Mouse (Mus musculus): Measurements from ENCODE around the gene Smco4.
A peak's percentile ranks its signal among the peaks of the same experiment; 100 is the strongest.

Gene Smco4

DNA sequence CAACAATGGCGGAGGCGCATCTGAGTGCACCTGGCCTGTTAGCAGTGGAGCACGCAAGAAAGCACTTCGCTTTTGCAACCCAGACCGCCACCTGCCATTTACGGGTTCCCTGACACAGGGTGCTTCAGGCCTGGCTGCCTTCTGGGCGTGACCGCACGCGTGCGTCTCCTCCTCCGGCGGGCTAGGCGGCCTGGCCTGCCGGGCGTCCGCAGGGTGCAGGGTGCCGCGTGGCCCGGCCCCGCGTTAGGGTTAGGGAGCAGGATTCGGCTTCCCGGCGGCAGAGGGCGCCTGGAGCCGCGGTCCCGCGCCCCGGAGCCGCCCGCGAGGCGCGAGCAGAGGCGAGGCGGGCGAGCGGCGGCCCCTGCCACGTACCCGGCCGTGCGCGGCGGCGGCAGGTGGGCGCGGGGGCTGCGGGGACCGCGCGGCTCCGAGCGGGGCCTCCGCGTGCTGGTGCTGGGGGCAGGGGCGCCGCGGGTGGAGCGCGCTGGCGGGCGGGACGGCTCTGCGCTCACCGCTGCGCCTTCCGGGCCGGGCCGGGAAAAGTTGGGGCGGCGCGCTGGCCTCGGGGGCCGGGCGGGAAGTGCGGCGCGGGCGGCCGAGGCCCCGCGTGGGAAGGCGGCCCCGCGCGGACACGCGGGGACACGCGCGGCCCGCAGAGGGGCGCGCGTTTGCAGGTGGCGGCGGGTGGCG, at the start of gene Smco4:
Smco4 (plus strand) TSS at position 198 of the 690 bp plus-strand sequence.
- peak; percentile 98 for DNase-seq

DNA sequence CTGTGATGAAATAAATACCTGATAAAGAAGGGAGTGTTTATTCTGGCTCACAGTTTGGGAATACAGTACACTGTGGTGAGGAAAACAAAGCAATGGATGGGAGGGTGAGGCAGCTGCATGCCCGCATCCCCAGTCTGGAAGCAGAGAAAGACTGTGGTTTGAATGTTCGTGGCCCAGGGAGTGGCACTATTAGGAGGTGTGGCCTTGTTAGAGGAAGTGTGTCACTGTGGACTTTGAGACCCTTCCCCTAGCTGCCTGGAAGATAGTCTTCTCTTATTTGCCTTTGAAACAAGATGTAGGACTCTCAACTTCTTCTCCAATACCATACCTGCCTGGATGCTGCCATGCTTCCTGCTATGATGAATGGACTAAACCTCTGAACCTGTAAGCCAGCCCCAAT, 45.8 kb upstream of the Smco4 start:
- DNase-seq = peak; percentile 24

DNA sequence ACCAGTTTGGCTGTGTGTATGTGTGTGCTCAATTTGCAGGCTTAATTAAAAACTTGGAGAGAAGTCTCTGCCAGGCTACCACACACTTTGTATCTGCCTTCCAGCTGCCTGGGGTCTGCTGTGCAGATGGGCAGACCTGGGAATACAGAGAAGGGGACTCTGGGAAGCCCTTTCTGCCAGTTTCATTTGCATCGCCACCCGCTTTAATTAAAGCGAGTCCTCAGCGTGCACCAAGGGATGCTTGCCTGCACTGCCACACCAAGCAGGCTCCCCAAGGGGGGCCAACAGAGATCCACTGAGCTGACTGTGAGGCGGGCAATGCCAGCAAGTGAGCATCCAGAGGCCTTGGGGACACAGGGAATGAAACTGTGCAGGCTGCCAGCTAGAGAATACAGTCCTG, 42.3 kb upstream of the Smco4 start:
- peak; percentile 50 for DNase-seq

DNA sequence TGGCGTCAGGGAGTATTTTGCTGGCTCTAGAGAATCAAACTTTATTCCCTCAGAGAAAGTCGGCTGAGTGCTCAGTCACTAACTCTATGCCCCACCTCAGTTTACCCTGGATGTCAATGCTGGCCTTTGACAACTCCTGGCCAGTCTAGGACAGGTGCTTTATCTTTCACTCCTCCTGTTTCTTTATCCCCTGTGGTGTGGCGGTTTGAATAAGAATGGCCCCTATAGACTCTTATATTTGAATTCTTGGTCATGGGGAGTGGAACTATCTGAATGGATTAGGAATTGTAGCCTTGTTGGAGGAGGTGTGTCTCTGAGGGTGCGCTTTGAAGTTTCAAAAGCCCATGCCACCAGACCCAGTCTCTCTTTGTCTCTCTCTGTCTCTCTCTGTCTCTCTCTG, 21.0 kb upstream of the Smco4 start:
- peak; percentile 59 for DNase-seq

DNA sequence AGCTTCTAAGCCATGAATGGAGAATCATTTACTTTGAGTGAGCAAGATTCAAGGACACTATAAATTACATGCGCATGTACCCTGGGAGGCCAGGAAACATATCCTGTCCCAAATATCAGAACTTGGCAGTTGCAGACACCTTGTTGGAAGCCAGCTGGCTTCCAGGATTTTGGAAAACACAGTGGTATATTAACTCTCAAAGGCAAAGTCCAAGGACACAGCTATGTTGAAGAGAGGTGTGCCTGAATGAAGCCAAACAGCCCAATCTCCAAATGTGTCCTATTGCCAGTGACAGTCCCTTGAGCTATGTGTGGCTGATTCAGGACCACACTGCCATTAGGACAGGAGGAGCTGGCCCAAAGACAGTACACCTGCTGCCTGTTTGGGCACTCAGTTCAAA, 20.0 kb upstream of the Smco4 start:
- peak; percentile 92 for DNase-seq

DNA sequence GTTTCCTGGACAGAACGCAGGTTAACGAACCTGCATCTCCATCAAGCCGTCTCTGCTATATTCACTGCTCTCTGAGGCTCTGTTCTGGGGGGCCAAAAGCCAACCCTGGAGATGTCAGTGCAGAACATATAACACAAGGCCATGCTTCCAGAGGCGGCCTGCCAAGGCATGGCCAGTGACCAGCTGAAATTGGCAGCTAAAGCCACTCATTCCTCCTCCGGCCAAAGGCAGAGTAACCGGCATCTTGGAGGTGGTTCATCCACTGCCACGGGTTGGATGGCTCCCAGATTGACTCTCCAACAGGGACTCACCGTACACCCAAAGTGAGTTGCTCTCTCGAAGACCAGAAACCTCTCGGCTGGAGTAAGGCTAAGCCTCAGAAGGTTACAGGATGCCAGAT, 15.7 kb upstream of the Smco4 start:
- DNase-seq = peak; percentile 94

DNA sequence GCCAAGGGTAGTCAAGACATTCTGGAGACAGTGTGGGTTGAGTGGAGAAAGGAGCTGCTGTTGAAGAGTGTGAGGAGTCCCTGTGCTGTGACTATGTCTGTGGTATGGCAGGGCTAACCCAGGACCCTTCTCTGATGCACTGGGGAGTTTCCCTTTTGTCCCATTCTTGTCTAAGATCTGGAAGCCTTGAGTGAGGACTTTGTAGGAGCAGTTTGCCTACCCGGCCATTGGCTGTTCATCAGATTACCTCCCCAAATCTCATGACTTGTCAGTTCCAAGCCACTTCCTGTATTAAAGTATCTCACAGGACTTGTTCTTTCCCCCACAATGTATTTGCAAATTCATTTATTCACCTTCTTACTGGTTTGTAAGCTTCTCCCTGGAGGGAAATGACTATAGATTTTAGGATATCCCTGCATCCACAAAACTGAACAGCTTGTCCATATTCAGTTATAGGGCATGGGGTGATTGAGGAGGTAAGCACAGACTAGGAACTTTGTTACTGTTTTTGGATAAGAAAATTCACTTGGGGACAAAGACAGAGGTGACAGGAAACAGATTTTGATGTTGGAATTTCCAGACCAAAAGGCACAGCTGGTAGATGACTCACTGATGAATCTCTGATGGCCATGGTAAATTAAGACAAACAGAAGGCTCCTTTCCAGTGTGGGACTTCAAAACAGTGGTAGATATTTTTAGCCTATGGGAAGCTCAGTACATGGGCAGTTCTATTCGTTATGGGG, 5.4 kb upstream of the Smco4 start:
- DNase-seq = peak; percentile 89

DNA sequence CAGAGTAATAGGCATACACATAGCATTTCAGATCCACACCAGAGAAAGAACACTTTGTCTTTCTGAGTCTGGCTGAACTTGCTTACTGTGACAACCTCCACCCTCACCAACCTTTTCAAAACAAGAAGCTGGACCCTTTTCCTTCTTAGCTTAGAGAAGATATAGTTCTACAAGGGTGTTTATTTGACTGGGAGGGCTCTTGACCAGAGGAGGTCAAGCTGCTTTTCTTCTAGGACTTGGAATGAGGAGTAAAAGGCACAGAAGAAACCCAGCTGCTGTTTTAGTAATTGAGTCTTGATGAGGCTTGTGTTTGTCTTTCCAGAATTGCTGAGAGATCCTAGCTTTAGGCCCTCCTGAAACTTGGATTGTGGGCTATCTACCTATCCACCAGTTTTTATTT, 3.9 kb upstream of the Smco4 start:
- no peak for DNase-seq

DNA sequence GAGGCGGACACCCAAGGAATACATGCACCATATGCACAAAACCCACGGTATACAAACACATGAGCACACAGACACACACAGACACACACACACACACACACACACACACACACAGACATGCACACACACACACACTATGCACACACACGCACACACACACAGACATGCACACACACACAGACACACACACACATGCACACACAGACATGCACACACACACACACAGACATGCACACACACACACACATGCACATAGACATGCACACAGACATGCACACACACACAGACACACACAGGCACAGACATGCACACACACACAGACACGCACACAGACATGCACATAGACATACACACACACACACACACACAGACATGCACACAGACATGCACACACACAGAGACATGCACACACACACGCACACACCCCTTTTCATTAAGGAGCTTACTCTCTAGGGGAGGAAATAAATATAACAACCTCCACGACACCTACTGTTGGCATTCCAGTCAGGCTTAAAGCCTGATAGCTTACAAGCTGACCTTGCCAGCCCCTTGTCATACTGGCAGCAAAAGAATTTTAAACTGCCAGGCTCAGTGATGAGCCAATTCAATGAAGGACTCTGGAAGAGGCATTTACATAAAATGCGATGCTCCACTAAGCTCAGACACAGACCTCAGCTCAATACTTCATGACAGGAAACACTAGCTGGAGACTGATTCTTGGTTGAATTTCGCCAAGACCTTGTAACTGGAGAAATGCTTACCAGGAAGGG, 2.7 kb upstream of the Smco4 start:
- peak; percentile 88 for DNase-seq

DNA sequence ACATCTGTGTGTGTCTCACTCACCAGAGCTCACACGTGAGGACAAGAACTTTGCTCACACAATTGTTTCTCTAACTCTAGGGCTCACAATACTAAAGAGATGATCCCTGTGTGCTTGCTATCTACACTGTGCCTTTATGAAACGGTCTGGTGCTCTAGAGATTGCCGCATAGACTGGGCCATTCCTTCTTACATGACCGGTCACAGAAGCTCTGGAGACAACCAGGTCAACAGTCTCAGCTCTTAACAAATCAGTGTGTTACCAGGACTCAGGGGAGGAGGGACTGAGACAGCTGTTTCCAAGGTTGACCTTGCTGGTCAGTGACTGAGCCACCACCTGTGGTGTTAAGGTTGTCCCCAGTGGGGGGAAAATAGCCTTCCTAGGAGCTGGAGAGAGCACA, 1.5 kb upstream of the Smco4 start:
- peak; percentile 77 for DNase-seq

DNA sequence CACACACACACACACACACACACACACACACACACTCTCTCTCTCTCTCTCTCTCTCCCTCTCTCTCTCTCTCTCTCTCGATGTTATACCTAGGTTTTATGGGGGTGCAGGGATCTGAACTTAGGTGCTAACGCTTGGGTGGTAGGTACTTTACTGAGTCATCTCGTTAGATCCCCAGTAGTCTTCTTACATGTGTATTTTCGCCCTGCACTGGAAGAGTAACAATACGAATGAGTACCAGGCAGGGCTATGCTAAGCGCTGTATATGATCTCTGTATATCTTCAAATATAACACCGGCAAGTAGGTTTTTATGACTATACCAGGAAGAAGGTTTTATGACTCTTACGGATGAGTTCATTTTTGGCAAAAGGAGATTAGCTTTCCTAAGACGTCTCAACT, 831 bp upstream of the Smco4 start:
- DNase-seq = peak; percentile 76

DNA sequence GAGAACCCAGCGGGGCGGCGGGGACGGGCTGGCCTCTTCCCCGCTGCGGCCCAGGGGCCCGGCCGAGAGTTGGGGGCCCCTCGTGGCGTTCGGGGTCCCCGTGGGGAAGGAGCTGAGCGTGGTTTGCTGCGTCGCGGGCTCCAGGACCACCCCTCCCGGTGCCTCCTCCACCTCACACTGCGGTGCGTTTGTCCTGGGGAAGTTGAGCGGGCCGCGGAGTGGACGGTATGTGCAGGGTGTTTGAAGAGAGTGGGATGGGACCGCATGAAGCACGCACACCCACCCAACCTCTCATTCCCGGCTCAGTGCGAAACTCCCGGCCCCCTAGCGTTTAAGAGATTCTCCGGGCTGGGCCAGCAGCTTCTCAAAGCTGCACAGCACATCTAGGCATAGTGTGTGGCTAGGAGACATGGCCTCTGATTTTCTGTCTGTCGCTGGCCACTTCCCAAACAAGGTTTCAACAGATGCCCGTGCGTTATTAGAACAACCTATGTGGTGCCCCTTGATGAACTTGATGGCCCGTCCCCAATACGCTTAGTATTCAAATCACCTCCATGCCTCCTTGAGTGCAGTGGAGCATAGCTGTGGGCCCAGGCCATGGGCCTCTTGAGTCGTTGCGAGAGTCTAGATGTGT, 810 bp downstream of the Smco4 start:
- DNase-seq = peak; percentile 97

DNA sequence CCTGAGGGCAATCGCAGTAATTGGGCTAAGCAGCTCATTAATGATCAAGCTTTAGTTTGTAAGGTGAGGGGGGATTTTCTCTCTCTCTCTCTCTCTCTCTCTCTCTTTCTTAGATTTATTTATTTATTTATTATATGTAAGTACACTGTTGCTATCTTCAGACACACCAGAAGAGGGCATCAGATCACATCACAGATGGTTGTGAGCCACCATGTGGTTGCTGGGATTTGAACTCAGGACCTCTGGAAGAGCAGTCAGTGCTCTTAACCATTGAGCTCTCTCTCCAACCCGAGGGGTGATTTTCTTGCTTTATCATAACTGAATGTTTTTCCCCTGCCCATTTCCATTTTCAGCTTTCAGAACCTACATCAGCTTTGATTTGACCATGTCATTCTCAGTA, 2.0 kb downstream of the Smco4 start:
- peak; percentile 73 for DNase-seq

DNA sequence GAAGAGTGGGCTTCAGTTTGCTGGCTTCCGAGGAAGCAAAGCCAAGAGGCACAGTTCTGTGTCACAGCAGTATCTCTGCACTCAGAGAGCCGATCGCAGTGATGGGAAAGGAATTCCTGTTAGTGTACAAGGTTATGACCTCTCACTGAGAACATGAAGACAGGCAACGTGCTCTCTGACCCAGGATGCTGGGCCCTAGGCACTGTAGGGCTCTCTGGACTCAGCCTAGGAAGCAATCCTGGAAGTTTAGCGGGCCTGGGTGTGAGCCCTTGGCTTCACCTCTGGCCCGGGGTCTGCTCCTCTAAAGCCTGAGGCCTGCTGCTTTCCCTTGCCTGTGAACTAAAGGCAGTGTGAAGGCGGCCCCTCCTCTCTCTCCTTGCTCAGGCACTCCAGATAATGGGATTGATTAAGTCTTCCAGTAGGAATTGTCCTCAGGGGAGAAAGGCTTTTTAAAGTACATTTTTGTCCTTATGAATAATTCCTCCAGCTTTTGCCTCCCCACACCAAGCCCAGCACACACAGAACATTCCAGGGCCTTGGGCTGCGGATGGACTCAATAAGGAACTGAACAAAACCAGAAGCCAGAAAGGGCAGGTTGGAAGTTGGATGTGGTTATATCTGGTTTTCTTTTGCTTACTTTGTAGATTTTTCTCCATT, 2.8 kb downstream of the Smco4 start:
- peak; percentile 85 for DNase-seq

DNA sequence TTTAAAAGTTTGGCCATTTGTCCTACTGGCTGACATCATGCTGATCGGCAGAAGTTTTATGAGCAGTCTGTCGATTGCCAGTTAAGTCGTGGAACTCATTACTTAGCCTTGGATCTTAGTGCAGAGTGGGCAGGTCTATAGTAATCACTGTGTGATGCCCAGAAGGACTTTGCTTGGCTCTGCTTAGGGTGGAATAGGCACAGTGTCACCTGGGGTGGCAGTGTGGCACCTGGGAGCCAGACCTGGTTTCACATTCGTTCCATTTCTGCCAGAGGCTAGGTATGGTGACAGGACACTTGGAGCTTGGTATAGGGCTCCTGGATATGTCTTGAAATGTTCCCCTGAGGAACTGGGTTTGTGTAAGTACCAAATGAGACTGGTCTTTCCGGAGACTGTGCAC, 6.8 kb downstream of the Smco4 start:
- no peak for DNase-seq

DNA sequence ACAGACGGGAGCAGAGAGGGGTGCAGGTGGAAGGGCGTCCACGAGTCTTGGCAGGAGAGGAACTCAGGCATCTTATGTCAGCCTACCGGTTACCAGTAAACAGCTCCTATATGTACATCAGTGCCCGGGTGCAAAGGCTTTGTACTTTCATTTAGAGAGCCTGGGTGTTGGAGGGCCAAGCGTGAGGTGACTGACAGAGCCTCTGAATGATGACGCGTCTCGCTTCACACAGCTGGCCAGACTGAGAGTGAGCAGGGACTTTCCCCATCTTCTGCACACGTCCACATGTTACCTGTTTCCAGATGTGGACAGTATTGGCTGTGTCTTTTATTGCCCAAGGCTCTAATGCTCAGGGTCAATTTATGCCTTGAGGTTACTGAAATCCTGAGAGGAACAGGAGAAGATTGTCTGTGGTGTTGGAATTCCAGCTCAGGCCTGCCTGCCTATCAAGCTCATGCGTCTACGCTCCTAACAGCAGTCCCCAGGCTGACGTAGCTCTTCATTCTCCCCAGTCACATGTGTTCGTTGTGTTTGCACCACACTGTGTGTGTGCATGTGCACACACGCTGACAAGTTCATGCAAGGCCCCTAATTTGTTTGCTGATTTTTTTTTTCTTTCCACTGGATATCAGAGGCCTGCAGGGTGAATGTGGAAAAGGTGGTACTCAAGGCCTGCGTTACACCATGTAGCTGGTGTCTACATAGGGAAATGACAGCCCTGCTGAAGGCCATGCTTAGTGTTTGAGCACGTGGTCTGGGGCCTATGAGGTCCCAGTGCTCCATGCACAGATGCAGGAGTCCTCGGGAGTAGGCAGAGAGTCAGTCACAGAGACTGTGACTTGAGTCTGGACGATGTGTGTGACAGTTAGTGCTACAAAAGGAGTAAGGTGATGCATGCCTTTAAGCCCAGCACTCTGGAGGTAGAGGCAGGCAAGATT, 8.4 kb downstream of the Smco4 start:
- DNase-seq = no peak

DNA sequence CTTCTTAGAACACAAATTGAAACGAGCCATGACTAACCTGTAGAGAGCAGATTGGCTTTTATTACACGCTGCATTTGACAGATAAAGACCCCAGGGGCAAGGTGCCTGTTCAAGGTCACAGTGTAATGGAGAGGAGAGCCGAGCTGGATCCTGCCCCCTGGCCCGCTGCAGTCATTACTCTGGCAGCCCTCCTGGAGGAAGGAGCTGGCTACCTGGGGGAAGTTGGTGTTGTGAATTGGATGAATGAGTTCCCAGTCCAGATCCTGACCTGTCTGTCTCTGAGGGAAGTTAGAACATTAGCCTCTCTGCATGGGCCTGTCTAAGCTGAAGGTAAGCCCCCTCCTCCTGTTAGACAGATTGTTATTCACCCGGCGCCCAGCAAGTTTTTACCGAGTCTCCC, 9.2 kb downstream of the Smco4 start:
- DNase-seq = no peak

DNA sequence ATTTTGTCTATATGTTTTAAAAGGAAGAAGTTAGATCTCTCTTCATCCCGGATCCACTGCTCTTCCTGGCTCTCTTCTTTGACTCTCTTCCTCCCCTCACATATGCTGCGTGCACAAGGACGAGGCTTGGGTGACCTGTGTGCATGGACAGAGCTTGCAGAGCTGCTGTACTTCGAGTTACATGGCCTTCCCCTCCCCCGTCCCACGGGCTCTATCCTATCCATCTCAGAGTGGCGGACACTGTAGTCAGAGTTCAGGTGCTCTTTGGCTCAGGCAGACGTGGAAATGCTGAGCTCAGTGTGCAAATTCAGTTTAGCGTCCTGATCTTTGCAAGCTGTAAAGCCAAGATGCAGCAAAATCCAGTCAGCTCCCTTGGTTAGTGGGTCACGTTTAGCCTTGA, 10.1 kb downstream of the Smco4 start:
- no peak for DNase-seq

DNA sequence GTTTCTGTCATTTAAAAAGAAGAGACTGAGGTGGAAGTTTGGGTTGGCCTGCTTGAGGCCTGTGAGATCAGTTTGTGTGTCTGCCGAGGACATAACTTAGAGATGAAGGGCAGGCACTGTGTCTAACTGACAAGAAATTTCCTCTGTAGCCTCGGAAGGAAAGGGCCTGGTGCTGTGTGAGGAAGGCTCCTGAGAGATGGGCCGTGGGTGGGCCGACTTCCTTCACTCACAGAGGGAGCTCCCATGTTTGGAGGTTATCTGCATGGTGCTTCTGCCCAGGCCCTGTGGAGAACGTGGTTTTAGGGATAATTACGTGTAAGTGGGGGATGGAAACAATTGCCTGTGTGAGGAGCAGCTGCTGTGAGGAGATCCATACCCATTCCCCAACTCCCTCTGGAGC, 10.6 kb downstream of the Smco4 start:
- no peak for DNase-seq

DNA sequence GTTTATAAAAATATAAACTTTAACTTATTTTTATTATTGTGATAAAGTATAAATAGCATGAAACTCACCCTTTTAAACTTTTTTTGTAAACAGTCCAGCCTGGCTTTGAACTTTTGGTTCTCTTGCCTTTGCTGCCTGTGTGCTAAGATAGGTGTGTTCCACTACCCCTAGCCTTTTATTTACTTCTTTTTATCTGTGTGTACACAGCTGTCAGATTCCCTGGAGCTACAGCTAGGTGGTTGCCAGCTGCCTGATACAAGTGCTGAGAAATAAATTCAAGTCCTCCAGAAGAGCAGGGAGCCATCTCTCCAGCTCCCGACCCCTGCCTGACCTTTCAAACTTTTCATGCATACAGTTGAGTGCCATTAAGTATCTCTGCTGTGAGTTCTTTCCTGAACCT, 12.1 kb downstream of the Smco4 start:
- DNase-seq = no peak

DNA sequence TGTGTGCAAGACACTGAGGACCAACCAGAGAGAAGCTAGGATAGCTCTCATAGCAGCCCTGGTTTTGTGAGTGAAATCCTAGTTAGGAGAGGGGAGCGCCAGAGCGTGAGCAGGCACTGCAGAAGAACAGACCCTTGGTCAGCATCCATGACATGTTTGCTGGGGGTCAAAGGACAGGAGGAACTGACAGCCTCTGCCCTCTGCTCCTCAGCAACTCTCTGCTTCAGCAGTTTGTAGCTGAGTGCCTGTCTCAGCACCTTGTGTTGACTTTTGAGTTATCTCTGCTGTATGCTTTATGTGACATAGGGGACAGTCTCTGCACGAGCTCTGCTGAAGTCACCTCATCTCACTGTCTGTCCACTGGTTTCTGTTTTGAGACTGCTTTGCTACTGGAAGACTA, 13.6 kb downstream of the Smco4 start:
- DNase-seq = no peak

DNA sequence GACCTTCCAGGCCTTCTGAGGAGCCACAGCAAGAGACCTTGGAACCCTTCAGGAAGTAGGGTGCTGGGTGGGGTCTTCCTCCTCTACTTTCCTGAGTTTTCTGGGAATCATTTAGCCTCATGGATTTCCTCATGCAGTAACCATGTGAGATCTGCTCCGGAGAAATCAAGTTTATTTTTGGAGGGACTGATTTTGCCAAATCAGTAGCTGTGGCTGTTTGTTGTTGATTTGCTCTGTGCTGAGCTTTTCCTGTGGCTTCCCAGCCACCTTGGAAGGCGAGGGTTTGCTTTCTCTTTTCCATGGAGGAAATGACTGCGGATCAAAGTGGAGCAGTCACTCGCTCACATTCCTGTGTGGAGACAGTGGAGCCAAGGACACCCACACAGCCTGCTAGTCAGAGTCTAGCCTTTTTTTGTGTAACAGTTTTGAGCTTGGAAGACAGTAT, 14.2 kb downstream of the Smco4 start:
- DNase-seq = peak; percentile 96

Data from heart, adult 11 months (tissue).